Mouse (Mus musculus) midbrain, embryonic 16.5 days (tissue): ENCODE measurements around the gene Ppp1r15a. TPM values are rescaled to one million over a fixed set of nuclear protein-coding genes. Genes with fewer than 3 reads are reported as not detected.

Experiments used
- ATAC-seq: fragments of 200-750 bp; cut with Nextera tagmentation; 2 replicates; pipeline ENCODE4 v1.8.0; 2017; ENCODE audit warnings: moderate TSS enrichment
- H3K27ac ChIP-seq: fragments of 300-500 bp; sonication (generic); 2 replicates; pipeline ENCODE4 v1.5.1; 2014; ENCODE audit warnings: mild to moderate bottlenecking, low read length, mixed read lengths
- H3K27me3 ChIP-seq: fragments of 300-500 bp; sonication (generic); 2 replicates; pipeline ENCODE4 v1.6.1; 2014; ENCODE audit warnings: low read depth, low read length, mixed read lengths; ENCODE audit not compliant: control insufficient read depth, insufficient read depth
- H3K36me3 ChIP-seq: fragments of 300-500 bp; sonication (generic); 2 replicates; pipeline ENCODE4 v1.6.1; 2014; ENCODE audit warnings: mild to moderate bottlenecking, low read length, moderate library complexity, mixed read lengths; ENCODE audit not compliant: control insufficient read depth, insufficient read depth
- H3K4me1 ChIP-seq: fragments of 300-500 bp; sonication (generic); 2 replicates; pipeline ENCODE4 v1.6.1; 2014; ENCODE audit warnings: mild to moderate bottlenecking, low read length, mixed read lengths; ENCODE audit not compliant: control insufficient read depth, insufficient read depth
- H3K4me2 ChIP-seq: fragments of 300-500 bp; sonication (generic); 2 replicates; pipeline ENCODE4 v1.6.1; 2014; ENCODE audit warnings: mild to moderate bottlenecking, low read length, mixed read lengths
- H3K4me3 ChIP-seq: fragments of 300-500 bp; sonication (generic); 2 replicates; pipeline ENCODE4 v1.5.1; 2014; ENCODE audit warnings: low read depth, mild to moderate bottlenecking, low read length, moderate library complexity, mixed read lengths
- H3K9ac ChIP-seq: fragments of 300-500 bp; sonication (generic); 2 replicates; pipeline ENCODE4 v1.6.1; 2014; ENCODE audit warnings: low read depth, low read length, mixed read lengths
- H3K9me3 ChIP-seq: fragments of 300-500 bp; sonication (generic); replicated peaks from 2 replicates; pipeline ENCODE4 v1.6.1; 2014; ENCODE audit warnings: mild to moderate bottlenecking, low read length, mixed read lengths; ENCODE audit not compliant: control insufficient read depth, poor library complexity, severe bottlenecking
- WGBS: fragments of 180-500 bp; shearing (Covaris S2); extraction: QIAGEN DNeasy Blood & Tissue Kit; methylation state at CpG from one replicate; pipeline ENCODE4 v1.1.7; 2014; 5-methylcytosine and 5-hydroxymethylcytosine counted together
- polyA plus RNA-seq: library from polyadenylated mRNA; unstranded; fragments of >200 nt; fragmentation: Nextera tagmentation; extraction: Ambion mirVana; gene quantifications from 2 replicates; pipeline ENCODE4 v1.2.1, GENCODE M21; 2015

The Ppp1r15a gene
- polyA plus RNA-seq, 1 experiment from 2014 or later, result 13.9 TPM

DNA sequence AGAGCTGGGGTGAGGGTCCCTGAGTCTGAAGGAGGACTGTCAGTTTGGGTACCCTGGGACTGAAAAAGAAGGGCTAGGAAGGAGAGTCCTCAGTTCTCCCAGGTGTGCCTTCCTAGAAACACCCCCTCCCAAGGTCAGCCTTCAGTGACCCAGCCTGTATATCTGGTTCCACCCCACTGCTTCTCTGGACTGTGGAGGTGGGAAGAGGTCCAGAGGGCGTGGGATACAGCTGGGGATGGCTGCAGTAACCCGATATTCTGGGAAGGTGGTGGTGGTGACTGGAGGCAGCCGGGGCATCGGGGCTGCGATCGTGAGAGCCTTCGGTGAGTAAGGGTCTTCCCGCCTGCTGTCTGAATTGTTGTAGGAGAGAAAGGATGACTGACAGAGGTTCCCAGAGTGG, 28.7 kb upstream of the Ppp1r15a start, which contains the start of gene Hsd17b14:
Hsd17b14 (plus strand) TSS at position 150 of the 400 bp plus-strand sequence.
- no peak within 1 kb of the TSS for H3K4me3 ChIP-seq
- no peak for ATAC-seq
- H3K27ac ChIP-seq, result no peak within 1 kb of the TSS
- H3K4me1 ChIP-seq, result no peaks in the 10 kb centered on the region
- no peaks in the 10 kb centered on the region for H3K27me3 ChIP-seq
- H3K36me3 ChIP-seq, result no peaks in the 10 kb centered on the region
- no peaks in the 10 kb centered on the region for H3K9me3 ChIP-seq
- 38% methylated on average over 8 of the region's 8 CpGs for WGBS
- H3K4me2 ChIP-seq, result no peak within 1 kb of the TSS
- H3K9ac ChIP-seq, result no peak within 1 kb of the TSS

DNA sequence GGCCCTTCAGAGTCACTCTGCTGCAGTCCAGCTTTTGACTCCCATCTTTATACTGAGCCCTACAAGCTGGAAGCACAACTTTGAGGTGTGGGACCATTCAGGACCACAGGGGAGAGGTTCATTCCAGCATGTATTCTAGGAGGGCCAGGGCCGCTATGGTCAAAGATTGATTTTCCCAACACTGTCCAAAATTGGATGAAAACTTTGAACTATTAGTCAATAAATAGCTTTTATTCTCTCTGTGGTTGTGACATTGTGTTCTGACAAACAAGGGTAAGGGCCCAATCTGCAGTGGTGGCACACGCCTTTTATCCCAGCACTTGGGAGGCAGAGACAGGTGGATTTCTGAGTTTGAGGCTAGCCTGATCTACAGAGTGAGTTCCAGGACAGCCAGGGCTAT, 27.9 kb upstream of the Ppp1r15a start:
- ATAC-seq, result no peak
- H3K27me3 ChIP-seq, result no peaks in the 10 kb centered on the region
- H3K9me3 ChIP-seq, result no peaks in the 10 kb centered on the region
- H3K9ac ChIP-seq, result no peak overlapping the region
- no peak overlapping the region for H3K27ac ChIP-seq
- no peak overlapping the region for H3K4me2 ChIP-seq
- no peak overlapping the region for H3K4me3 ChIP-seq
- H3K36me3 ChIP-seq, result no peaks in the 10 kb centered on the region
- no peaks in the 10 kb centered on the region for H3K4me1 ChIP-seq
- 87% methylated on average over 2 of the region's 2 CpGs for WGBS

- Histone ChIP-seq H3K27me3 (no peaks in the 10 kb centered on the region), H3K36me3 (no peaks in the 10 kb centered on the region), H3K4me1 (no peaks in the 10 kb centered on the region), H3K9me3 (no peaks in the 10 kb centered on the region), H3K27ac (no peak overlapping the region), H3K4me3 (no peak overlapping the region), H3K9ac (no peak overlapping the region), H3K4me2 (no peak overlapping the region)
- no peak for ATAC-seq
- 62% methylated on average over 8 of the region's 8 CpGs for WGBS
Observed at GRCm38 (mm10) chr7:45553519-45553918, 27.5 kb upstream of the Ppp1r15a start.

DNA sequence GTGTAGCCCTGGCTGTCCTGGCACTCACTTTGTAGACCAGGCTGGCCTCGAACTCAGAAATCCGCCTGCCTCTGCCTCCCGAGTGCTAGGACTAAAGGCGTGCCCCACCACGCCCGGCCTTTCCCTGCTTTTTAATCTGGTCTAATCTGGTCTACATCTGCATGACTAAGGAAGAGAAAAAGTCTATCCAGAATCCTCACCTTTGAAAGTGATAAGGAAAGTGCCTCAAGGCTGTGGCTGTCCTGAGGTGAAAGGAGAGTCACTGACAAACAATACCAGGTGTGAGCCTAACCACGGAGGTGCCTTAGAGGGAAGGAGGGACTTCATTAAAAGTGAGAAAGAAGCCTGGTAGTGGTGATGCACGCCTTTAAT, 25.4 kb upstream of the Ppp1r15a start:
- H3K27ac ChIP-seq, result no peak overlapping the region
- no peaks in the 10 kb centered on the region for H3K36me3 ChIP-seq
- no peak overlapping the region for H3K9ac ChIP-seq
- 85% methylated on average over 8 of the region's 8 CpGs for WGBS
- ATAC-seq, result no peak
- H3K4me1 ChIP-seq, result no peaks in the 10 kb centered on the region
- H3K4me3 ChIP-seq, result no peak overlapping the region
- no peaks in the 10 kb centered on the region for H3K27me3 ChIP-seq
- H3K4me2 ChIP-seq, result no peak overlapping the region
- no peaks in the 10 kb centered on the region for H3K9me3 ChIP-seq

- no peak for ATAC-seq
- no peaks in the 10 kb centered on the region for H3K27me3 ChIP-seq
- no peak overlapping the region for H3K9ac ChIP-seq
- H3K4me3 ChIP-seq, result no peak overlapping the region
- no peak overlapping the region for H3K4me2 ChIP-seq
- H3K9me3 ChIP-seq, result no peaks in the 10 kb centered on the region
- no peaks in the 10 kb centered on the region for H3K36me3 ChIP-seq
- H3K4me1 ChIP-seq, result no peaks in the 10 kb centered on the region
- no peak overlapping the region for H3K27ac ChIP-seq
- 86% methylated on average over 11 of the region's 11 CpGs for WGBS
Observed at GRCm38 (mm10) chr7:45550821-45551511, 24.9 kb upstream of the Ppp1r15a start.

DNA sequence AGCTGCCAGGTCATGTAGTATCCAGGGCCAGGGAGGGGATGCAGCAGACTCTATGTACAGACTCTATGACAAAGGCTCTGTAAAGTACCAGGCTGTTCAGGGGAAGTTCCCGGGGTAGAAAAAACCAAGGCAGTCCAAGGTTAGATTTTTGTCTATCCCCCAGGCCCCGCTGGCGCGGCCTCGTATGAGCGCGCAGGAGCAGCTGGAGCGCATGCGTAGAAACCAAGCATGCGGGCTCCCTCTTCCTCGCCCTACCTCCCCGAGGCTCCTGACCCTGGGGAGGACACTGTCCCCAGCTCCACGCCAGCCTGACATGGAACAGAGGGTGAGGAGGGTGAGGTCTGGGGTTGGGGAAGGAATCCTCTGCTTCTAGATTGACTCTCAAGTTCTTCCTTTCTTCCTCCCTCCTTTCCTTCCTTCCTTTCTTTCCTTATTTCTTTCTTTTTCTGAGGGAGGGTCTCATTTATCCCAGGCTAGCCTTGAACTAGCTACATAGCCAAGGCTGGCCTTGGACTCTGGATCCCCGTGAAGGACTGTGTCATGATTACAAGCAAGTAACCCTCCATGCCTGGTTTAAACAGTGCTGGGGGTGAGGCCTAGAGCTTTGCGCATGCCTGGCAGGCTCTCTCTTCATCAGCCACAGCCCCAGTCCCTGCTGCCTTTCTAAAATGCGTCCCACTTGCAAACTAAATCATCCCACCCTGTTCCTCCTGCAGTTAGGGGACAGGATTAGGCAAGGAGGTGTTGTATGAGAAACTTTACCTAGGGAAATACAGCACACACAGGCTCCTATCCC, 23.8 kb upstream of the Ppp1r15a start:
- no peaks in the 10 kb centered on the region for H3K9me3 ChIP-seq
- H3K4me3 ChIP-seq, result no peak overlapping the region
- H3K9ac ChIP-seq, result no peak overlapping the region
- no peaks in the 10 kb centered on the region for H3K36me3 ChIP-seq
- no peaks in the 10 kb centered on the region for H3K4me1 ChIP-seq
- no peaks in the 10 kb centered on the region for H3K27me3 ChIP-seq
- no peak overlapping the region for H3K27ac ChIP-seq
- WGBS, result 85% methylated on average over 16 of the region's 16 CpGs
- H3K4me2 ChIP-seq, result no peak overlapping the region
- ATAC-seq, result no peak

DNA sequence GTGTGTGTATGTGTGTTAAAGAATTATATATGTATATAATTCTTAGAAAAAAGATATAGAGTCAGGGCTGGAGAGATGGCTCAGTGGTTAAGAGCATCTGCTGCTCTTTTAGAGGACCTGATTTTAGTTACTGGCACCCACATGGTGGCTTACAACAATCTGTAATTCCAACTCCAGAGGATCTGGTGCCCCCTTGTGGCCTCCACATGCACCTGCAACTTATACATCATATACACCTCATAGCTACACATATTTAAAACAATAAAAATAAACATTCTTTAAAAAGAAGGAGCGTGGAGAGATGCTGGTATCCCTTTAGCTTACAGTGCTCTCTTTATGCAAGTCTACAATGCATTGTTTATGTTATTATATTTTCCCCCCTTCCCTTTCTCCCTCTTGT, 18.5 kb upstream of the Ppp1r15a start:
- no peak for ATAC-seq
- WGBS, result 89% methylated on average over 1 of the region's 1 CpGs
- H3K9ac ChIP-seq, result no peak overlapping the region
- H3K4me1 ChIP-seq, result no peaks in the 10 kb centered on the region
- no peak overlapping the region for H3K4me2 ChIP-seq
- H3K4me3 ChIP-seq, result no peak overlapping the region
- H3K27ac ChIP-seq, result no peak overlapping the region
- no peaks in the 10 kb centered on the region for H3K27me3 ChIP-seq
- no peaks in the 10 kb centered on the region for H3K9me3 ChIP-seq
- no peaks in the 10 kb centered on the region for H3K36me3 ChIP-seq

DNA sequence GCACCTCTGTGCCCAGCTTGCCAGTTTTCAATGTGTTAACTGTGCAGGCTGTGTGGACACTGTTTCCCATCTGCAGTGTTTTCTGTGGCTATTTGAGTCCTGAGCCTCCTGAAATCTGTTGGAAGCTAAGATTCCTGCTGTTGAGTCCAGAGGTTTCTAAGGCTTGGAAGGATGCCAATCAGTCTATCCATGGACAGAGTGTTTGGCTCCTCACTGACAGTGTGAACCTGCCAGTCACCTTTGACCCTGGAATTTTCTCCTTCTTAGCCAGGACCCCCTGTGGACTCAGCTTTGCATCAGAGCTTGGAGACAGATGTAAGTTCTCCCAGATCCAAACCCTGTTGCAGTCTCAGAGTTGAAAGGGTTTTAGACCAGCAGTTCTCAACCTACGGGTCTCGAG, 14.1 kb upstream of the Ppp1r15a start:
- Histone ChIP-seq H3K27me3 (no peaks in the 10 kb centered on the region), H3K9me3 (no peaks in the 10 kb centered on the region), H3K4me2 (no peak overlapping the region), H3K36me3 (no peaks in the 10 kb centered on the region), H3K9ac (no peak overlapping the region), H3K27ac (no peak overlapping the region), H3K4me3 (no peak overlapping the region), H3K4me1 (peaks cover 6% of the 10 kb centered on the region; the same call in 1 of the 2 replicates)
- ATAC-seq, result no peak
- 70% methylated on average over 2 of the region's 2 CpGs for WGBS

DNA sequence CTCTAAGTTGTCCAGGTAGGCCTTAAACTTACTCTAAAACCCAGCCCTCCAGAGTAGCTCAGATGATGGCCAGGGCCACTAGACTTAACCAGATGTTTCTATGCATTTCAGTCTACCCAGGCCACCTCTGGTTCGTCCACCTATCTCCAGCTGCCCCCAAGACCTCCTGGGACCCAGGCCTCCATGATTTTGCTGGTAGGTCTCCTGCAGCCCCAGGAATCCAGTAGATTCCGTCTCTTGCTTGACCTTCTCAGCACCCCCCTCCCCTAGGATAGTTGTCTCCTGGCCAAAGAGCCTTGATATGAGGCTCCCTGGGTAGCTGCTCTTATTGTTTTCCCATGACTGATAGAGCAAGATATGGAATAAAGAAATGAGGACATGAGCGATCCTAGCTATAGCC, 13.0 kb upstream of the Ppp1r15a start:
- Histone ChIP-seq H3K4me3 (no peak overlapping the region), H3K9me3 (no peaks in the 10 kb centered on the region)
- WGBS, result 88% methylated on average over 3 of the region's 3 CpGs

More for the DNA sequence above, 13.0 kb upstream of the Ppp1r15a start:
- H3K27me3 ChIP-seq, result no peaks in the 10 kb centered on the region
- no peaks in the 10 kb centered on the region for H3K36me3 ChIP-seq
- ATAC-seq, result peak; percentile 23; the same call in 1 of the 2 replicates
- no peak overlapping the region for H3K4me2 ChIP-seq
- no peak overlapping the region for H3K27ac ChIP-seq
- peaks cover 6% of the 10 kb centered on the region; the same call in 1 of the 2 replicates for H3K4me1 ChIP-seq
- no peak overlapping the region for H3K9ac ChIP-seq
